Mouse (Mus musculus) gastrocnemius, adult 2 months (tissue): ENCODE measurements at regions not wholly inside any gene's neighbourhood (a gene's known extent, or its start where the extent isn't known, plus 50 kb on each side); places are given as distances from the start of the nearest gene placed in this dataset.
A peak's percentile ranks its signal among the peaks of the same experiment; 100 is the strongest.

Source experiments
- DNase-seq: peaks from one replicate; pipeline ENCODE4 v3.0.0; 2022
- H3K27ac ChIP-seq: fragments of 200-600 bp; 2 replicates; pipeline ENCODE4 v1.8.1; 2022; ENCODE audit warnings: mild to moderate bottlenecking
- H3K4me3 ChIP-seq: fragments of 200-600 bp; 2 replicates; pipeline ENCODE4 v1.8.1; 2022; ENCODE audit warnings: mild to moderate bottlenecking, moderate library complexity
- CTCF ChIP-seq: fragments of 200-600 bp; IDR thresholded peaks from 2 replicates; pipeline ENCODE4 v1.8.1; 2022; ENCODE audit warnings: antibody characterized with exemption, mild to moderate bottlenecking, moderate library complexity
- intact Hi-C: fragments of 180-260 bp; cut with DNase I; formaldehyde crosslinking; loops from one replicate; pipeline ENCODE4 v1.15.1; 2025

DNA sequence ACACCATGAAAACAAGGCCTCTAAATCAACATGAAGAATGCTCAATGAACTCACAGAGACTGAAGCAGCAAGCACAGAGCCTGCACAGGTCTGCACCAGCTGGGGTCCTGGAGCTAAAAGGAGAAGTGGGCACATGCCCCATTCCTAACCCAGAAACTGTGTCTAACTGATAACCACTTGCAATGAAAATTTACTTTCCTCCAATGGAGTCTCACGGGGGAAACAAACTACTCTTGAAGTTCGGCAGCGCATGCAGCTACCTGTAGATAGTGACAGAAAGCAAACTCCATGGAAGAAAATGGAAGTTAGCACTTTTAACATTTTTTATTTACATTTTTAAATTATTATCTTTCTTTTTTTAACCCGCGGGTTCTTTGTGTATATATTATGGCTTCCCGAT lies 76.8 kb upstream of the Akap6 start:
- no peak for DNase-seq
- Histone ChIP-seq H3K27ac (no peak overlapping the region), H3K4me3 (no peak overlapping the region)
- TF ChIP-seq CTCF = no peak
- intact Hi-C loops = no loop called here

DNA sequence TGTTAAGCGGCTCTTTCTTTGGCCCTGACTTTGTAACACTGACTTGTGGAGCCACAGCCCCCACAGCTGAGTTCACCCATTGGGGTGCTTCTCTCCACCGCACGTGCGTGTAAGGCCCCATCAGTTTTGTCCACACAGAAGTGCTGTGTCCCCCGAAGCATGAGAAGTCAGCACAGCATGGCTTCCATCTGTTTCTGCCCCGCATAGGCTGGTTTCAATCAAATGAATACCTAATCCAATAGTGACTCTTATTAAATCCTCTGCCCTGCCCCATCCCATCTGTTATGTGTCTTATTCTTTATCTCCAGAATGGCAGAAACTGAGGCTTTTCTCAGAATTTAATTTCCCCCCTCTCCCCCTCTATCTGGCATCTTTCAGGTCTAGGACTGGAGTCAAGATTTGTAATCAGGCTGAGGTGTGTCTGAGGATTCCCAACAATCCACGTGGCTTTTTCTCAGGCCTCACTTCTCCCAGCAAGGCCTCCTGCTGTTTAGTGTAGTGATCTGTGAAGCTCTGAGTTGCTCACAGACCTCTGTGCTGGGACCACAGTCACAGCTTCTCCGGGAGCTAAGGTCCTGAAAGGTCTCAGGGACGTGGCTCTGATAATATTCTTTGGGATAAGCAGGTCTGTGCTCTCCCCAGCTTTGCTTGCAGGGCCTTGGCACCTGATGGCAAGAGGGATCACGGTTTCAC lies 75.6 kb upstream of the Akap6 start:
- TF ChIP-seq CTCF = no peak
- intact Hi-C loops = no loop called here
- H3K4me3 ChIP-seq = no peak overlapping the region
- H3K27ac ChIP-seq = no peak overlapping the region
- DNase-seq = no peak

DNA sequence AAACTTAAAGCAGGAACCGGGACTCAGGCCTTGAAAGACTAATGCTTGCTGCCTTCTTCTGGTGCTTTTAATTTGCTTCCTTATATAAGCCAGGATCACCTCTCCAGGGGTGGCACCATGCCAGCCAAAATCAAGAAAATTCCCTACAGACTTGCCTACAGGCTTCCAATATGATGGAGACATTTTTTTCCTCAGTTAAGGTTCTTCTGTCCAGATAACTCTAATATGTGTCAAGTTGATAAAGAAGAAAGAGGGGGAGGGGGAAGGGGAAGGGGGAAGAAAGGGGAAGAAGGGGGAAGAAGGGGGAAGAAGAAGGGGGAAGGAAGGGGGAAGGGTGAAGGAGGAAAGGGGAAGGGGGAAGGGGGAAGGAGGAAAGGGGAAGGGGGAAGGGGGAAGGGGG lies 74.3 kb upstream of the Akap6 start:
- H3K27ac ChIP-seq = no peak overlapping the region
- intact Hi-C loops = no loop called here
- no peak for TF ChIP-seq CTCF
- H3K4me3 ChIP-seq = no peak overlapping the region
- no peak for DNase-seq

DNA sequence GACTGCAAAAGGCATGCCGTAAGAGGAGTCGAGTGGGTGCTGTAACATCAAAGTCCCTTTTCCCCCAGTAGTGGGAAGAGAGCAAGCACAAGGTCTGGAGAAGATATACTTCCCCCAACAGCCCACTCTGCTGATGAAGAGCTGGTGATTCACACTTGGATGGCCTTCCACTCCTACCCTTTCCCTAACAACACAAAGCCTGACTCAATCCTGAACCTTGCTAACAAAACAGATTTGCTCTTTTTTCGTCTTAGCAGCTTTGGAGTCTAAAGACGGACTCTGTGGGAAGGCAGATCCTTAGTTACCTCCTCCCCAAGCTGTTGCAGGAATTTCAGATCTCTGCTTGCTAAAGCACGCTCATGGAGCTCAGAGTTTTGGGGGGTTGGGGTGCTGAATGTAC lies 70.4 kb upstream of the Akap6 start:
- intact Hi-C loops = no loop called here
- H3K4me3 ChIP-seq = no peak overlapping the region
- no peak for DNase-seq
- no peak overlapping the region for H3K27ac ChIP-seq
- no peak for TF ChIP-seq CTCF

DNA sequence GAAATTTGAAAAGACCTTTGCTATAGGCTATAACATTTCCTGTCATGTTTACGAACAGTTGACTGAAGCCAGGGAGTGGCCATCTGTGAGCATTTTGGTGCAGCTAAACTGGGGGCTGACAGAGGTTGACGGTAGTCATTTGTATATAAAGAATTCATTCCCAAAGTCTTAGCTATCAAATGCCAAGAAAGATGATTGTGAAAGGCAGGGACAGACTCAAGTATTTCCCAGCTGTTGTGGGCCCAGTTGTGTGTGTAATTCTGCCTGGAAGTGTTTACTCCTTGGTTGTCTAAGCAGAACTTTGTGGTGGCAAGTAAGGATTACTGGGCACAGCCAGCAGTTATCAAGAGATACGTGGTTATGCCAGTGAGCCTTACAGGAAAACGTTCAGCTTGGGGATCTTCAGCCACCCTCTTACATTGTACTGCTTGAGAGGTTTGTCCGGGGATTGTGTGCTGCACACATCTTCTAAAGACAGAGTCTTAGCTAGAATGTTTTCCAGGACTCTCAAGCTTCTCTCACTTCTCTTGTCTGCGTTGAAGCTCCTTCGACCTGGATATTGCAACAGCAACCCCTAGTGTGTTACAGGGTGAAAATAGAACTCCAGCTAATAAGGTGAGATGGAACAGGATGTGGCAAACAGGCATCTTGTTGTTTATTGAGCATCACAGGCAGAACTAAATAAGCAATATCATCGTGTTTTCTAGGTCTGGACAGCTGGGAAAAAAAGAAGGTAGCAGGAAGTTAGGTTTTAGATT lies 63.9 kb upstream of the Akap6 start:
- Histone ChIP-seq H3K4me3 (no peak overlapping the region), H3K27ac (no peak overlapping the region)
- no peak for TF ChIP-seq CTCF
- intact Hi-C loops = loop anchor here (5.0 kb wide), 2 partner anchors 133 to 623 kb away; partner anchors contain the start of gene Arhgap5
- no peak for DNase-seq

DNA sequence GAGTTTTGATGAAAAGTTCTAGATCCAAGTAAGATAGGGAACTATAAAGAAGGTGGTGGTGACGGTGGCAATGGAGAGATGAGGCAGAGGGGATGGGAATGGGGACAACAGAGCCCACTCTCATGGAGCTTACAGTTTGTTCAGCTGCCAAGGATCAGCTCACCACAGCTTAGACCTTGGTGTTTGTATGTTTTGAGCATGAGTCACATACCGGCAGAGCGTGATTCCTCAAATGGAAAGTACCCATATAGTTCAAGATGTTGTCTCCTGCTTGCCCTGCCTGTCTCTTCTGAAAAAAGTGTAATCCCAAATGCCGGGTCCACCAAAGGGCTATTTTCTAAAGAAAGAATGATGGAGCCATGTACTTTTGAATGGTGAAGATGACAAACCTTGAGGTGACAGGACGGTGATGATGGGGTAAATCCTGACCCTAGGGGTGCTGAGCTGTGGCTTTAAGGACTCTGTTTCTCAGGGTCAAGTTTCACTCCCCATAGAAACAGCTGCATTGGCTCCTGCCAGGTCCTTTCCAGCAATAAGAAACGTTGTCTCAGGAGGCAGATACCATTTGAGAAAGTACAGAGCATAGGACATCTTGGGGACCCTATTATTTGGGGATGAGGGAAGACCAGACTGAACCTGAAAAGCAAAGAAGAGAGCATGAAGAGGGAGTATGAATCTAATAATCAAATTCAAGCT lies 62.8 kb upstream of the Akap6 start:
- no peak overlapping the region for H3K27ac ChIP-seq
- no peak overlapping the region for H3K4me3 ChIP-seq
- DNase-seq = no peak
- intact Hi-C loops = loop anchor here (5.0 kb wide), 2 partner anchors 134 to 624 kb away; partner anchors contain the start of gene Arhgap5
- no peak for TF ChIP-seq CTCF

DNA sequence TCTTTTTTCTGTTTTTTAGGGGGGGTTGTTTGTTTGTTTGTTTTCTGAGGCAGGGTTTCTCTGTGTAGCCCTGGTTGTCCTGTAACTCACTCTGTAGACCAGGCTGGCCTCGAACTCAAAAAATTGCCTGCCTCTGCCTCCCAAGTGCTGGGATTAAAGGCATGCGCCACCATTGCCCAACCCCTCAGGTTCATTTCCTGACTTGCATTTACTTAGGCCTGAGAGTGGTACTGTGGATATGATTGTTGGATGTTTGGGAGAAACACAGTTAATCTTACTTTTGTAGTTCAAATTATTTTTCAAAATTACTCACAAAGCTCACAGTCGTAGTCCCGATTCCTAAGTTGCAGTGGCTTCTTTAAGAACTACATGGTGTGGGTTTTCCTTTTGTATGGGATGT lies 62.3 kb upstream of the Akap6 start:
- DNase-seq = no peak
- intact Hi-C loops = loop anchor here (5.0 kb wide), 2 partner anchors 135 to 625 kb away; partner anchors contain the start of gene Arhgap5
- Histone ChIP-seq H3K27ac (no peak overlapping the region), H3K4me3 (no peak overlapping the region)
- no peak for TF ChIP-seq CTCF

DNA sequence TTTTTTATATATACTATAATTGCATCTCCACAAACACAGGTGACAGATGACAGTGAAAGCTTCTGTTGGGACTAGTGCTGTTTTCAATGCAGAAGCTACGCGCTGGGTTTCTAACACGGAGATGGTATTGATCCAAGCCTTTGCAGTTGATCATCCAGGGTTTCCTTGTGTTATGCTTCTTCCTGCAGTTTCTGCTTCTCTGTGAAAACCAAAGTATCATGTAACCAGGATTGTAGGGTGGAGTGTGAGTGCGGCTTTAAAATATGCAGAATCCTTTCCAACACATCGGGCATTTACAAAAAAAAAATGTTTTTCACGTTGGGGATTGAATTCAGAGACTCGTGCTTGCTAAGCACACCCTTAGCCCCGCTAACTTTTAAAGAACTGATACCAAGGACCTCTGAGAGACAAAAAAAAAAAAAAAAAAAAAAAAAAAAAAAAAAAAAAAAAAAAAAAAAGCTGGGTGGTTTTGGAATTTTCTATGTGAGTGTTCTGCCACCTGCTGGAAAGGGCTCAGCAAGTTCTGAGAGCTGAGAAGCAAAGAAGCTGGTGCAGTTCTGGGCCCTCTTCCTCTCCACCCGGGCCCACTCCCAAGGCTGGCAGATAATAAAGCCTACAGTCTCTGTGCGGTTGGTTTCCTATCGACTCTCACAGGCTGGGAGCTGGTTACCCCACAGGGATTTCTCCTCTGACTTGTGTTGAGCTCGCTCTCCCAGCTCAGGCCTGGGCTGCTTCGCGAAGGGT lies 61.5 kb upstream of the Akap6 start:
- peak; percentile 64 for TF ChIP-seq CTCF
- Histone ChIP-seq H3K27ac (no peak overlapping the region), H3K4me3 (peak overlapping the region; percentile 42)
- peak; percentile 58 for DNase-seq
- intact Hi-C loops = loop anchor here (5.0 kb wide), 2 partner anchors 135 to 625 kb away; partner anchors contain the start of gene Arhgap5

DNA sequence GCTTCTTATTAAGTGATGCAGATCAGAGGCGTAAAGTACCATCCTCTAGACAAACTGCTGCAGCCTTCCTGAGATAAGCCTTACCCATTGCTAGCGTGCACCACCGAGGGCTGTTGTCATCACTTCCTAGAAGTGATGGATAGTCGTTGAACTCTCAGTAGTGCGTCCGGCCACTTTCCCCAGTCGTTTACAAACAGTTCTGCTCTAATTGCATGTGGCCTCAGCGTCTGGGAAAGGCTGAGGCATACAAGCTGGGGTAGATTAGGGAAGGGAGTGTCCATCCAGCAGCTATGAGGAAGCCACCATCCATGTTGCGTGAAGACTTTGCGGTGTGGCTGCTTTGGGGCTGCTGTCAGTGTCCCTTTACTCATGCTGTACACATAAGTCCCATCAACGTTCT lies 60.7 kb upstream of the Akap6 start:
- TF ChIP-seq CTCF = no peak
- Histone ChIP-seq H3K27ac (no peak overlapping the region), H3K4me3 (no peak overlapping the region)
- DNase-seq = no peak
- intact Hi-C loops = loop anchor here (5.0 kb wide), 2 partner anchors 136 to 626 kb away; partner anchors contain the start of gene Arhgap5

DNA sequence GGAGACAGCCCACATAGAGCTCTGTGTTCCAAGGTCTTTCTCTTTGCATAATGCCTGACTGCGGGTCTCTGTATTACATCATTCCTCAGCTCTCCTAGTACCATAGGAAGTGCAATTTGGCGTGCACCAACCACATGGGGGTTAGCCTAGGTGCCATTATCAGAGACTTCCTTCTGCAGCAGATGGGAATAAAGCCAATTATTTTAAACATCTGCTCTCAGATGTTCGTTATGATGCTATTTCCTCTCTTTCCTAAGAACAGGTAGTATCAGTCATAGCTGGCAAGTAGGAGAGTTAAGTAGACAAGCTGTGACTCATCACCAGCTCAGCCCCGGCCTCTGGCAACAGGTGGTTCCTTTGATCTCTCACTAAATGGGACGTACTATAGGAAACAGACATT lies 55.1 kb upstream of the Akap6 start:
- TF ChIP-seq CTCF = no peak
- intact Hi-C loops = no loop called here

More for the DNA sequence above, 55.1 kb upstream of the Akap6 start:
- no peak for DNase-seq
- H3K27ac ChIP-seq = no peak overlapping the region
- H3K4me3 ChIP-seq = no peak overlapping the region
